Mouse (Mus musculus): Measurements from ENCODE around the gene Igfn1.

The Igfn1 gene

DNA sequence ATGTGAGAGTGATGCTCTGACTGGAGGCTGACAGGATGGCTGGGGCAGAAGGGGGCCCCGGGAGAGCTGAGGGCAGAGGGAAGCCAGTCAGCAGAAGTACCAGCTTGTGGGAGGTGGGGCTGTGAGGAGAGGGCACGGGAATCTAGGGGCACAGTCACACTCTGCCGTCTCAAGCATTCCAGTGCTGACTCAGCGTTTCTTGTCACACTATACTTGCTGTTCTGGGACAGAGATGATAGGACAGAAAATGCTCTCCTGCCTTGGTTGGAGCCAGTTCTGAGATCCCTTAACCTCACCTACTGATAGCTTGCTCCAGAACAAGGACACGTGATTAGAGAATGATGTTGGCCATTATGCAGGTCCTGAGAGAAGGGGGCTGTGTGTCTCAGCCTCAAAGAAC, 43.0 kb downstream of the Igfn1 start:
- Histone ChIP-seq H3K4me1 (replicated peaks; ENCODE audit: low read depth, low read length) (no peaks in the 10 kb centered on the region), H3K4me3 (replicated peaks; ENCODE audit: low read length) (no peak overlapping the region), H3K36me3 (ENCODE audit: insufficient read depth, low read length) (no peaks in the 10 kb centered on the region), H3K9me3 (ENCODE audit: low read length) (no peaks in the 10 kb centered on the region), H3K27me3 (ENCODE audit: insufficient read depth, low read length) (peaks cover 75% of the 10 kb centered on the region)
- no peak for TF ChIP-seq CTCF (conservative IDR thresholded peaks at IDR 0.05; ENCODE audit: low read length)

DNA sequence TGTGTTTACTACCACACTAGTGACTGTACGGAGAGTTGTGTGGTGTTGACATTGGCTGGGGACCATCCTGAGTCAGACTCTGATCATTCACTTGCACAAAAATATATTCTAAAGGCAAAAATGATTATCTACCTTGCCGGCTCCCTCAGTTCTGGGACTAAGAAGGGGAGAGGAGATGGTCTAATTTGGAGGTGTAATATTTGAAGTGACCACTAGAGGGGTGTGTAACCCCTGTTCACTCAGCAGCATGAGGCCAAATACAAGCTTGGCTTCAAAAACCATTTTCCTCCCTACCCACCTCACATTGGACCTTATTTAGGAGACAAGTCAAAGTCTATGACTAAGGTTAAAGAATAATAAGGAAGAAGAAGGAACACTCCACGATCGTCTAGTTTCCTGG, 47.7 kb downstream of the Igfn1 start:
- H3K9me3 ChIP-seq (ENCODE audit: low read length), result no peaks in the 10 kb centered on the region
- H3K4me3 ChIP-seq (replicated peaks; ENCODE audit: low read length), result no peak overlapping the region
- peaks cover 60% of the 10 kb centered on the region for H3K27me3 ChIP-seq (ENCODE audit: insufficient read depth, low read length)
- TF ChIP-seq CTCF (conservative IDR thresholded peaks at IDR 0.05; ENCODE audit: low read length) (peak; percentile 93), NANOG (IDR thresholded peaks at IDR 0.05; ENCODE audit: borderline replicate concordance, low read length) (no peak), POU5F1 (IDR thresholded peaks at IDR 0.05; ENCODE audit: borderline replicate concordance, low read length) (no peak)
- no peaks in the 10 kb centered on the region for H3K36me3 ChIP-seq (ENCODE audit: insufficient read depth, low read length)
- no peaks in the 10 kb centered on the region for H3K4me1 ChIP-seq (replicated peaks; ENCODE audit: low read depth, low read length)

DNA sequence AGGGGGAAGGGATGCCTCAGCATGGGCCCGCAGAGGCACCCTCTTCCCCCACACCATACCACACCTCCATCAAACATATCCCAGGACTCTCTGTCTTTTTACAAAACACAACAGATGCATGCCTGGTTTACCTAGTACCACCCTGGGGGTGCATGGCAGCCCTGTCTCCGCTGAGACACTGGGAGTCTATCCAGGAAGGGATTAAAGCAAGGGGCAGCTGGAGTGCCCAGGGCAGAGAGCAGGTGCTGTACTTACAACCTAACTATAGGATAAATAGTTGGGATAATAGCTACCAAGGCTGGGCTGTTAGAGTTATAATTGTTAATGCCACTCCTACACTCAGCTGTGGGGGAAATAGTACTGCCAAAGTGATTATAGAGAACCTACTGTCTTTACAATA, 57.3 kb downstream of the Igfn1 start:
- no peak overlapping the region for H3K4me3 ChIP-seq (replicated peaks; ENCODE audit: low read length)
- H3K36me3 ChIP-seq (ENCODE audit: insufficient read depth, low read length), result no peaks in the 10 kb centered on the region
- peaks cover 6% of the 10 kb centered on the region; the same call in 1 of the 2 replicates for H3K4me1 ChIP-seq (replicated peaks; ENCODE audit: low read depth, low read length)
- TF ChIP-seq POU5F1 (IDR thresholded peaks at IDR 0.05; ENCODE audit: borderline replicate concordance, low read length) (no peak), CTCF (conservative IDR thresholded peaks at IDR 0.05; ENCODE audit: low read length) (no peak), NANOG (IDR thresholded peaks at IDR 0.05; ENCODE audit: borderline replicate concordance, low read length) (no peak)
- no peaks in the 10 kb centered on the region for H3K9me3 ChIP-seq (ENCODE audit: low read length)
- H3K27me3 ChIP-seq (ENCODE audit: insufficient read depth, low read length), result peaks cover 45% of the 10 kb centered on the region

GRCm38 (mm10) chr1:135946247-135946646, 59.9 kb downstream of the Igfn1 start:
- H3K9me3 ChIP-seq (ENCODE audit: low read length), result no peaks in the 10 kb centered on the region
- peaks cover 44% of the 10 kb centered on the region for H3K27me3 ChIP-seq (ENCODE audit: insufficient read depth, low read length)
- no peak overlapping the region for H3K4me3 ChIP-seq (replicated peaks; ENCODE audit: low read length)
- no peaks in the 10 kb centered on the region for H3K36me3 ChIP-seq (ENCODE audit: insufficient read depth, low read length)
- TF ChIP-seq CTCF (conservative IDR thresholded peaks at IDR 0.05; ENCODE audit: low read length), result no peak
- no peak for TF ChIP-seq POU5F1 (IDR thresholded peaks at IDR 0.05; ENCODE audit: borderline replicate concordance, low read length)
- no peak for TF ChIP-seq NANOG (IDR thresholded peaks at IDR 0.05; ENCODE audit: borderline replicate concordance, low read length)
- peaks cover 10% of the 10 kb centered on the region for H3K4me1 ChIP-seq (replicated peaks; ENCODE audit: low read depth, low read length)

DNA sequence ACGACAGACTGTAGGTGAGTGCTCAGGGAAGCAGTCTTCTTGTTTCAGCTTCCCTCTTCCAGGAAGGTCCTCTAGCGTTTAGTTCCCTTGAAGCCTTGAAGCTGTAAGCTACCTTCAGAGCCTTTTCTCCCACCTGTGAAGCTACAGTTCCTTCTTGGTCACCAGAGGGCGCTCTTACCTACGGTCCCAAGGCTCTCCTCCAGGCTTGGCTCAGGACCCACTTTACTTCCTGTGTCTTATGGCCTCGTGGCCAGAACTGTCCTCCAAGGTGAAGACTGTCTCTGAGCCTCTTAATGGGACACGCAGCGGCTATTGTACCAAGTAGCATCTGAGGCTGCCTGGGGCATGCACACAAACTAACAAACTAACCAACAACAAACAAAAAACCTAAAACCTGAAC, 60.4 kb downstream of the Igfn1 start:
- Histone ChIP-seq H3K4me1 (replicated peaks; ENCODE audit: low read depth, low read length) (peaks cover 13% of the 10 kb centered on the region), H3K27me3 (ENCODE audit: insufficient read depth, low read length) (peaks cover 39% of the 10 kb centered on the region), H3K4me3 (replicated peaks; ENCODE audit: low read length) (no peak overlapping the region), H3K36me3 (ENCODE audit: insufficient read depth, low read length) (no peaks in the 10 kb centered on the region), H3K9me3 (ENCODE audit: low read length) (no peaks in the 10 kb centered on the region)
- TF ChIP-seq NANOG (IDR thresholded peaks at IDR 0.05; ENCODE audit: borderline replicate concordance, low read length), result no peak
- peak; percentile 78 for TF ChIP-seq CTCF (conservative IDR thresholded peaks at IDR 0.05; ENCODE audit: low read length)

DNA sequence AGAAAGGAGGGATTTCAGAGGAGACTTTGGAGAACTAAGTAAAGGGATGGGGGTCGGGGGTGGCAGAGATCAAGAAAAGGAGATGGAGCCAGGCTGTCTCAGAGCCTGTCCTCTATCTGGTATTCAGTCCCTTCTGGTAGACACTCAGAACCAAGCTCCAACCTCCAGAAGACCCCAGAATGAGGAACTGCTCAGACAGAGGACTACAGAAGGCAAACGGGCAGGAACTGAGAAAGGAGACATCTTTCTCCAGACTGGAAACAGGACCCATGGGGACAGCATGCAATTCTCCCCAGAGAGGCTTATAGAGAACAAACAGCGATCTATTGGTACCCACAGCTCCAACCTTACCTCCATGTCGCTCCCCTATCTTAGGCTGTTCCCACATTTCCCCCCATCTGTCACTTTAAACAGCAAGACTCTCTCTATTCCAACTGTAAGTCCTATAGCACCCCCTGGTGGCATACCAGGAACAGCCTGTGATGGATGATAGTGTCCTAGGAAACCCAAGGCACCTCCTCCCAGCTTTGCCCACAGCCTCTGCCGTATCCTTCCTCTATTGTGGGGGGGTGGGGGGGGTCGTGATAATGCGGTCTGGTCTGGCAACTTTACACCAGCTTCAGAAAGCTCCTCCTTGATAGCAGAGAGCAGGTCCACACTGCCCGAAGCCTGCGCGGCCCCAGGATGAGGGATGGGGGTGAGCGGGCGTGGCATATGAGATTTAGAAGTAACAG, 61.4 kb downstream of the Igfn1 start:
- TF ChIP-seq NANOG (IDR thresholded peaks at IDR 0.05; ENCODE audit: borderline replicate concordance, low read length) (no peak), CTCF (conservative IDR thresholded peaks at IDR 0.05; ENCODE audit: low read length) (peak; percentile 61), POU5F1 (IDR thresholded peaks at IDR 0.05; ENCODE audit: borderline replicate concordance, low read length) (no peak)
- no peaks in the 10 kb centered on the region for H3K36me3 ChIP-seq (ENCODE audit: insufficient read depth, low read length)
- H3K4me1 ChIP-seq (replicated peaks; ENCODE audit: low read depth, low read length), result peaks cover 13% of the 10 kb centered on the region
- no peak overlapping the region for H3K4me3 ChIP-seq (replicated peaks; ENCODE audit: low read length)
- H3K9me3 ChIP-seq (ENCODE audit: low read length), result no peaks in the 10 kb centered on the region
- peaks cover 38% of the 10 kb centered on the region for H3K27me3 ChIP-seq (ENCODE audit: insufficient read depth, low read length)

DNA sequence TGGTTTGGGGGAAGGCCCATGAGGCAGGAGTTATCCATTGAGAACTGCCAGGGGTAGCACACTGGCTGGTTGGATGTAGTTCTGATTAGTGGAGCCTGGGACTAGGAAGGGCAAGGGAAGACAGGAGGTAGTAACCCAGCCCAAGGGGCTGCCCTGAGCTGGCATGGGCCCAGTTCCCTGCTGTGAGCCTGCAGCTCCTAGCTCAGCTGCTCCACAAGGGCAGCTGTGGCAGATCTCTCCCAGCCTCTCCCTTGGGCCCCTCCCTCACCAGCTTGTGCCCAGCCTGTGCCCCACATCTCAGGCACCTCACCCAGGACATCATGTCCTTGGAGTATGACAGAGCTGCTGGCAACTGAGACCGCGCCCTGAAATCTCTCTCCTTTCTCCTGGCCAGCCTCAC, 62.4 kb downstream of the Igfn1 start:
- Histone ChIP-seq H3K9me3 (ENCODE audit: low read length) (no peaks in the 10 kb centered on the region), H3K4me1 (replicated peaks; ENCODE audit: low read depth, low read length) (peaks cover 13% of the 10 kb centered on the region), H3K4me3 (replicated peaks; ENCODE audit: low read length) (no peak overlapping the region), H3K27me3 (ENCODE audit: insufficient read depth, low read length) (peaks cover 41% of the 10 kb centered on the region), H3K36me3 (ENCODE audit: insufficient read depth, low read length) (no peaks in the 10 kb centered on the region)
- TF ChIP-seq CTCF (conservative IDR thresholded peaks at IDR 0.05; ENCODE audit: low read length), result no peak
- no peak for TF ChIP-seq POU5F1 (IDR thresholded peaks at IDR 0.05; ENCODE audit: borderline replicate concordance, low read length)
- no peak for TF ChIP-seq NANOG (IDR thresholded peaks at IDR 0.05; ENCODE audit: borderline replicate concordance, low read length)

- Histone ChIP-seq H3K9me3 (ENCODE audit: low read length) (no peaks in the 10 kb centered on the region), H3K36me3 (ENCODE audit: insufficient read depth, low read length) (no peaks in the 10 kb centered on the region), H3K27me3 (ENCODE audit: insufficient read depth, low read length) (peaks cover 52% of the 10 kb centered on the region), H3K4me3 (replicated peaks; ENCODE audit: low read length) (no peak overlapping the region), H3K4me1 (replicated peaks; ENCODE audit: low read depth, low read length) (peaks cover 13% of the 10 kb centered on the region)
- TF ChIP-seq NANOG (IDR thresholded peaks at IDR 0.05; ENCODE audit: borderline replicate concordance, low read length), result no peak
- no peak for TF ChIP-seq CTCF (conservative IDR thresholded peaks at IDR 0.05; ENCODE audit: low read length)
- no peak for TF ChIP-seq POU5F1 (IDR thresholded peaks at IDR 0.05; ENCODE audit: borderline replicate concordance, low read length)
Observed at GRCm38 (mm10) chr1:135942116-135942515, 64.0 kb downstream of the Igfn1 start.
